7 mouse cellular contexts compared by ENCODE assay signal in genomic region chr11:97575638-97576037, GRCm38 (mm10). TPM values are rescaled to one million over a fixed set of nuclear protein-coding genes. Genes with fewer than 3 reads are reported as not detected.
DNase-seq lines count a peak whose midpoint lies in the region; ATAC-seq lines count a peak whose summit lies in the region.

No protein-coding gene starts in this region.

- no peaks in the 10 kb centered on the region for H3K9me3 ChIP-seq in intestine, embryonic 14.5 days (ENCODE audit: control insufficient read depth, low read length)
- no peaks in the 10 kb centered on the region for H3K9me3 ChIP-seq in midbrain, embryonic 11.5 days (ENCODE audit: control insufficient read depth, low read length)

- no peaks in the 10 kb centered on the region for H3K36me3 ChIP-seq in intestine, embryonic 14.5 days (ENCODE audit: control insufficient read depth, insufficient read depth, low read length)
- no peaks in the 10 kb centered on the region for H3K36me3 ChIP-seq in midbrain, embryonic 11.5 days (ENCODE audit: control insufficient read depth, insufficient read depth, low read length)

- peak; percentile 96 for DNase-seq in WW6 (ENCODE audit: low read depth, low spot score)
- DNase-seq in cerebellum, postnatal 25 days = peak; percentile 94 to 97
- peak; percentile 39 for DNase-seq in gastrocnemius, postnatal 25 days
- DNase-seq in intestine, embryonic 14.5 days (ENCODE audit: low spot score) = peak; percentile 94
- DNase-seq in left cerebral cortex, postnatal 4 days = peak; percentile 90
- DNase-seq in midbrain, embryonic 11.5 days (ENCODE audit: low spot score, missing footprints) = peak; percentile 99
- DNase-seq in spleen, adult 18-20 months = peak; percentile 33 to 69

- under 1% methylated on average over 17 of the region's 18 CpGs for WGBS in intestine, embryonic 14.5 days
- 0% methylated on average over 18 of the region's 18 CpGs for whole genome bisulfite sequencing in midbrain, embryonic 11.5 days

- intact Hi-C loops in left cerebral cortex, postnatal 4 days (cut with DNase I) = loop anchor here (5.0 kb wide), 1 partner anchor 42 kb away; no protein-coding TSS in a partner anchor

- peaks cover 59% of the 10 kb centered on the region for H3K27me3 ChIP-seq in intestine, embryonic 14.5 days (replicated peaks; ENCODE audit: control insufficient read depth, insufficient read depth, low read length)
- peaks cover 15% of the 10 kb centered on the region for H3K27me3 ChIP-seq in midbrain, embryonic 11.5 days (ENCODE audit: control insufficient read depth, insufficient read depth, low read length)

- H3K27ac ChIP-seq in intestine, embryonic 14.5 days (ENCODE audit: low read depth) = no peak overlapping the region
- peak overlapping the region; percentile 89 for H3K27ac ChIP-seq in midbrain, embryonic 11.5 days (ENCODE audit: low read depth, low read length)

- H3K4me3 ChIP-seq in intestine, embryonic 14.5 days (ENCODE audit: low read depth, low read length) = peak overlapping the region; percentile 68
- H3K4me3 ChIP-seq in midbrain, embryonic 11.5 days (ENCODE audit: low read depth, low read length) = peak overlapping the region; percentile 80

- peaks cover 10% of the 10 kb centered on the region for H3K4me1 ChIP-seq in intestine, embryonic 14.5 days (replicated peaks; ENCODE audit: control insufficient read depth, insufficient read depth, low read length)
- peaks cover 49% of the 10 kb centered on the region for H3K4me1 ChIP-seq in midbrain, embryonic 11.5 days (ENCODE audit: control insufficient read depth, insufficient read depth, low read length)

- peak overlapping the region; percentile 98 for H3K4me2 ChIP-seq in intestine, embryonic 14.5 days (ENCODE audit: low read length)
- peak overlapping the region; percentile 92 for H3K4me2 ChIP-seq in midbrain, embryonic 11.5 days

- no peak overlapping the region; the same call in 1 of the 2 replicates for H3K9ac ChIP-seq in intestine, embryonic 14.5 days (ENCODE audit: low read length)
- peak overlapping the region; percentile 95 for H3K9ac ChIP-seq in midbrain, embryonic 11.5 days (ENCODE audit: low read length)

- peak; percentile 73 for ATAC-seq in intestine, embryonic 14.5 days (replicated peaks; ENCODE audit: low FRiP score, low TSS enrichment, low read depth)
- peak; percentile 72 for ATAC-seq in midbrain, embryonic 11.5 days (ENCODE audit: low FRiP score)

RNA-seq across cellular contexts. Expression of gene Srcin1, which starts 0.3 kb away (rescaled TPM):
- under 1 TPM; 0.43 to 0.49 TPM for total RNA-seq in gastrocnemius, postnatal 25 days (2021)
- 0.16 and 0.30 TPM in 2 replicates for polyA plus RNA-seq in intestine, embryonic 14.5 days (2014; fragmentation: Nextera tagmentation; extraction: Ambion mirVana)
- 100 to 1,000 TPM; 163 to 177 TPM for total RNA-seq in left cerebral cortex, postnatal 4 days (2021)
- polyA plus RNA-seq in midbrain, embryonic 11.5 days (2014; fragmentation: Nextera tagmentation; extraction: Ambion mirVana) = 1.7 and 2.2 TPM in 2 replicates

RNA-seq across cellular contexts. Expression of gene Epop, which starts 53.9 kb away (rescaled TPM):
- 1 to 10 TPM; 1.2 to 1.6 TPM for total RNA-seq in gastrocnemius, postnatal 25 days (2021)
- polyA plus RNA-seq in intestine, embryonic 14.5 days (2014; fragmentation: Nextera tagmentation; extraction: Ambion mirVana) = 3.1 and 3.6 TPM in 2 replicates
- total RNA-seq in left cerebral cortex, postnatal 4 days (2021) = 1 to 10 TPM; 5.6 to 6.3 TPM
- polyA plus RNA-seq in midbrain, embryonic 11.5 days (2014; fragmentation: Nextera tagmentation; extraction: Ambion mirVana) = 7.0 and 12.0 TPM in 2 replicates

Comparison
In these comparisons a context has a peak if more than half of its experiments do, and no peak if none do; other contexts are left out.
1. DNase-seq: peak in every context shown above with its lines; median percentile 99 in midbrain, embryonic 11.5 days; 96 in WW6; 96 in cerebellum, postnatal 25 days; 94 in intestine, embryonic 14.5 days; 90 in left cerebral cortex, postnatal 4 days; 51 in spleen, adult 18-20 months; 39 in gastrocnemius, postnatal 25 days.
2. RNA of gene Srcin1, which starts 0.3 kb away (total RNA-seq): 163 to 177 TPM in left cerebral cortex, postnatal 4 days; 0.43 to 0.49 TPM in gastrocnemius, postnatal 25 days; every median in the first group is over 100 times any median in the second.